Mouse (Mus musculus): Measurements from ENCODE around the gene Trpm1.

DNA sequence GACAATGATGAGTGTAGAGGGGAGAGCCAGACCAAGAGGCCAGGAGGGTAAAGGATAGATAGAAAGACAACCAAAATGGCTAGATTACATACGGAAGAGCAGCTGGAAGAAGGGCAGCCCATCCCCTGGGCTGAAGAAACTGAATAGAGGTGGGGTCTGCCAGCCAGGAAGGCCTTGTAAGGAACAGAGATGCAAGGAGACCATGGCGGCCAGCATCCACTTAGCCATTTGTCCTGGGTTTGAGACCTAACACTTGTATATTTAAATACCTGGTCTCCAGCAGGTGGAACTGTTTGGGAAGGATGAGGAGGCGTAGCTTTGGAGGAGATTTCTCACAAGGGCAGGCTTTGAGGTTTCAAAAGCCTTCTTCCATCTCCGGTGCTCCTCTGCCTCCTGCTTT lies 29.9 kb upstream of the Trpm1 start:
- no peak for TF ChIP-seq CTCF (IDR thresholded peaks at IDR 0.05; ENCODE audit: insufficient read depth, low read length)
- TF ChIP-seq POLR2A (IDR thresholded peaks at IDR 0.05; ENCODE audit: borderline replicate concordance, extremely low read depth, low read depth, low read length) = no peak

All from lung, adult 2 months (tissue).